Mouse (Mus musculus) MEL (cell line): ENCODE measurements around the gene Hoxa9. TPM values are rescaled to one million over a fixed set of nuclear protein-coding genes. Genes with fewer than 3 reads are reported as not detected.

Source experiments
- DNase-seq: peaks from one replicate; pipeline ENCODE4 v3.0.0; 2011; ENCODE audit warnings: low read depth, low spot score
- H3K27ac ChIP-seq: 2 replicates; pipeline ENCODE4 v1.5.1; 2012; ENCODE audit warnings: low read depth, mild to moderate bottlenecking, control low read depth, low read length, moderate library complexity; ENCODE audit not compliant: control insufficient read depth
- H3K27me3 ChIP-seq, 2 experiments: fragments of 150-350 bp in 1 of 2; sonication (generic) in 1 of 2; 2 replicates each; pipeline ENCODE4 v1.6.1; 2012; ENCODE audit warnings: low read length in 2 of 2, mild to moderate bottlenecking in 2 of 2, improper control_type of control experiment in 1 of 2, moderate library complexity in 1 of 2; ENCODE audit not compliant: insufficient read depth in 2 of 2, control insufficient read depth in 1 of 2
- H3K36me3 ChIP-seq, 2 experiments: 2 replicates each; pipeline ENCODE4 v1.6.1; 2012 to 2014; ENCODE audit warnings: low read length in 2 of 2, improper control_type of control experiment in 1 of 2, inconsistent platforms in 1 of 2, mild to moderate bottlenecking in 1 of 2; ENCODE audit not compliant: insufficient read depth in 2 of 2, control insufficient read depth in 1 of 2
- H3K4me1 ChIP-seq, 2 experiments: fragments of 150-350 bp in 1 of 2; sonication (generic) in 1 of 2; 2 replicates each; pipeline ENCODE4 v1.6.1; 2012; ENCODE audit warnings: low read length in 2 of 2, improper control_type of control experiment in 1 of 2, mild to moderate bottlenecking in 1 of 2; ENCODE audit not compliant: insufficient read depth in 2 of 2, control insufficient read depth in 1 of 2
- H3K4me3 ChIP-seq, 2 experiments: fragments of 150-350 bp in 1 of 2; sonication (generic) in 1 of 2; 2 replicates each; pipeline ENCODE4 v1.5.1; 2012; ENCODE audit warnings: low read depth in 2 of 2, low read length in 2 of 2, mild to moderate bottlenecking in 2 of 2, moderate library complexity in 2 of 2, control low read depth in 1 of 2, improper control_type of control experiment in 1 of 2; ENCODE audit not compliant: control insufficient read depth in 1 of 2, insufficient read depth in 1 of 2
- H3K79me2 ChIP-seq: 2 replicates; pipeline ENCODE4 v1.6.1; 2012; ENCODE audit warnings: mild to moderate bottlenecking, low read length, moderate library complexity; ENCODE audit not compliant: control insufficient read depth, poor library complexity, insufficient read depth
- H3K9ac ChIP-seq: 2 replicates; pipeline ENCODE4 v1.6.1; 2012; ENCODE audit warnings: low read depth, mild to moderate bottlenecking, control low read depth, low read length, moderate library complexity; ENCODE audit not compliant: control insufficient read depth, poor library complexity, severe bottlenecking
- H3K9me3 ChIP-seq: fragments of 150-350 bp; sonication (generic); replicated peaks from 2 replicates; pipeline ENCODE4 v1.6.1; 2012; ENCODE audit warnings: mild to moderate bottlenecking, low read length, improper control_type of control experiment, moderate library complexity; ENCODE audit not compliant: insufficient read depth
- CHD1 ChIP-seq: IDR thresholded peaks from 2 replicates; pipeline ENCODE4 v1.6.1; 2012; ENCODE audit warnings: low read depth, mild to moderate bottlenecking, inconsistent platforms, low read length, improper control_type of control experiment
- E2F4 ChIP-seq: IDR thresholded peaks from 2 replicates; pipeline ENCODE4 v1.6.1; 2011; ENCODE audit warnings: low read depth, low read length, improper control_type of control experiment, borderline replicate concordance
- ELF1 ChIP-seq: IDR thresholded peaks from 2 replicates; pipeline ENCODE4 v1.6.1; 2014; ENCODE audit warnings: low read depth, mild to moderate bottlenecking, inconsistent platforms, low read length, improper control_type of control experiment, moderate library complexity
- ETS1 ChIP-seq: IDR thresholded peaks from 2 replicates; pipeline ENCODE4 v1.6.1; 2012; ENCODE audit warnings: low read depth, mild to moderate bottlenecking, inconsistent platforms, low read length, improper control_type of control experiment, moderate library complexity
- GATA1 ChIP-seq: IDR thresholded peaks from 2 replicates; pipeline ENCODE4 v1.6.1; 2011; ENCODE audit warnings: low read depth, low read length, improper control_type of control experiment
- MAFK ChIP-seq: IDR thresholded peaks from 2 replicates; pipeline ENCODE4 v1.6.1; 2011; ENCODE audit warnings: low read depth, mild to moderate bottlenecking, low read length, improper control_type of control experiment, borderline replicate concordance
- MXI1 ChIP-seq: IDR thresholded peaks from 2 replicates; pipeline ENCODE4 v1.6.1; 2011; ENCODE audit warnings: mild to moderate bottlenecking, low read depth, low read length, improper control_type of control experiment
- MYC ChIP-seq: IDR thresholded peaks from 2 replicates; pipeline ENCODE4 v1.6.1; 2011; ENCODE audit warnings: low read depth, mild to moderate bottlenecking, low read length, improper control_type of control experiment, moderate library complexity
- POLR2A ChIP-seq, 2 experiments: IDR thresholded peaks; 2 replicates each; pipeline ENCODE4 v1.6.1; 2011 to 2012; ENCODE audit warnings: low read length in 2 of 2, mild to moderate bottlenecking in 2 of 2, control low read depth in 1 of 2, improper control_type of control experiment in 1 of 2, low read depth in 1 of 2, moderate library complexity in 1 of 2; ENCODE audit not compliant: control insufficient read depth in 1 of 2, insufficient read depth in 1 of 2, poor library complexity in 1 of 2
- RCOR1 ChIP-seq: IDR thresholded peaks from 2 replicates; pipeline ENCODE4 v1.6.1; 2012; ENCODE audit warnings: low read depth, mild to moderate bottlenecking, inconsistent platforms, low read length, improper control_type of control experiment
- SMC3 ChIP-seq: IDR thresholded peaks from 2 replicates; pipeline ENCODE4 v1.6.1; 2011; ENCODE audit warnings: low read depth, low read length, improper control_type of control experiment
- TBP ChIP-seq: IDR thresholded peaks from 2 replicates; pipeline ENCODE4 v1.8.0; 2011; ENCODE audit warnings: low read depth, low read length, improper control_type of control experiment
- UBTF ChIP-seq: IDR thresholded peaks from 2 replicates; pipeline ENCODE4 v1.6.1; 2012; ENCODE audit warnings: low read depth, mild to moderate bottlenecking, inconsistent platforms, low read length, improper control_type of control experiment, moderate library complexity, borderline replicate concordance; ENCODE audit not compliant: insufficient read depth
- USF1 ChIP-seq: IDR thresholded peaks from 2 replicates; pipeline ENCODE4 v1.6.1; 2014; ENCODE audit warnings: low read depth, mild to moderate bottlenecking, inconsistent platforms, low read length, improper control_type of control experiment, moderate library complexity
- USF2 ChIP-seq, 2 experiments: IDR thresholded peaks; 2 replicates each; pipeline ENCODE4 v1.6.1; 2011 to 2012; ENCODE audit warnings: improper control_type of control experiment in 2 of 2, low read length in 2 of 2, borderline replicate concordance in 1 of 2, inconsistent platforms in 1 of 2, low read depth in 1 of 2, mild to moderate bottlenecking in 1 of 2; ENCODE audit not compliant: insufficient read depth in 1 of 2
- ZKSCAN1 ChIP-seq: IDR thresholded peaks from 2 replicates; pipeline ENCODE4 v1.6.1; 2012; ENCODE audit warnings: low read depth, mild to moderate bottlenecking, inconsistent platforms, low read length, improper control_type of control experiment, moderate library complexity
- ZMIZ1 ChIP-seq: IDR thresholded peaks from 2 replicates; pipeline ENCODE4 v1.6.1; 2012; ENCODE audit warnings: low read depth, mild to moderate bottlenecking, inconsistent platforms, low read length, improper control_type of control experiment, moderate library complexity
- ZNF384 ChIP-seq: IDR thresholded peaks from 2 replicates; pipeline ENCODE4 v1.6.1; 2012; ENCODE audit warnings: low read depth, mild to moderate bottlenecking, inconsistent platforms, low read length, improper control_type of control experiment
- polyA plus RNA-seq, 2 experiments: library from polyadenylated mRNA; stranded (reverse) in 1 of 2; unstranded in 1 of 2; fragments of >175 nt in 1 of 2; fragments of >200 nt in 1 of 2; gene quantifications; 2 replicates each; pipeline versions ENCODE4 v1.2.1 to v1.2.4; 2012; ENCODE audit warnings: low replicate concordance in 2 of 2, low read depth in 1 of 2; ENCODE audit not compliant: insufficient read length in 2 of 2, insufficient read depth in 1 of 2, missing spikeins in 1 of 2
- total RNA-seq: library from RNA; depleted of rRNA; stranded (reverse); fragments of 300-350 nt; gene quantifications from 2 replicates; pipeline ENCODE4 v1.2.3, GENCODE M21; 2012

Gene Hoxa9
- total and polyA plus RNA-seq, 3 experiments: not detected

DNA sequence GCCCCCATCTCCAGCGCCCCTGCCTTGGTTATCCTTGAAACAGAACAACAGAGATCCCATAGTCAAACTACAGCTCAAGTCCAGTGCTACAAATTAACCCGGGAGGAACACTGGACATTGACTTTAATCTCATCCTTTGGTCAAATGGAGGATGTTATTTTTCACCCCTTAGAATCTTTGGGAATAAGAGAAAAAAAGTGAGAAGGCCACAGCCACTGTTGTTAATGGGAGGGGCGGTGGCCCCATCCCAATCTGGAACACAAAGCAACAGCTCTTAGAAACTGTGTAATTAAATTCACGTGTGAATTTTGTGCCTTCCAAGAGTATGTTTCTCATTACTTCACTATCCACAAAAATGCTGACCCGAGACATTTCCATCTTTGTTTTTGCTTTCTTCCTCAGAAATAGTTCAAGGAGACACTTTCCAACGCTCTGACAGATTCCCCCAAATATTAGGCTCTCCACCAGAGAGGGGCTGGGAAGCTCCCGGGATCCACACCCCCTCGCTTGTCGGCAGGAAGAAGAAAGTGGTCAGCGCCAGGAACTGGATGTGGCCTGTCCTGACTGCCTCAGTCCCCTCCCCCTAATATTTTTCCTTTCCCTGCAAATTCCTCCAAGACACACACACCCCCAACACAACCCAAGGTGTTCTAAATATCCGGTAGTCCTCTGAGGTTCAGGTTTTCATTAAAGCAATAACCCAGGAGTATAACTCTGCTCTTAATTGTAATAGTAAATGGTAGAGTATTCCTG lies 3.2 kb downstream of the Hoxa9 start:
- Histone ChIP-seq H3K4me3 (no peak overlapping the region), H3K9ac (no peak overlapping the region), H3K27ac (no peak overlapping the region), H3K4me1 (no peaks in the 10 kb centered on the region), H3K9me3 (no peaks in the 10 kb centered on the region), H3K36me3 (no peaks in the 10 kb centered on the region), H3K79me2 (no peaks in the 10 kb centered on the region), H3K27me3 (no peaks in the 10 kb centered on the region)
- TF ChIP-seq E2F4 (no peak), ZNF384 (no peak), RCOR1 (no peak), ETS1 (no peak)
- no peak for DNase-seq

DNA sequence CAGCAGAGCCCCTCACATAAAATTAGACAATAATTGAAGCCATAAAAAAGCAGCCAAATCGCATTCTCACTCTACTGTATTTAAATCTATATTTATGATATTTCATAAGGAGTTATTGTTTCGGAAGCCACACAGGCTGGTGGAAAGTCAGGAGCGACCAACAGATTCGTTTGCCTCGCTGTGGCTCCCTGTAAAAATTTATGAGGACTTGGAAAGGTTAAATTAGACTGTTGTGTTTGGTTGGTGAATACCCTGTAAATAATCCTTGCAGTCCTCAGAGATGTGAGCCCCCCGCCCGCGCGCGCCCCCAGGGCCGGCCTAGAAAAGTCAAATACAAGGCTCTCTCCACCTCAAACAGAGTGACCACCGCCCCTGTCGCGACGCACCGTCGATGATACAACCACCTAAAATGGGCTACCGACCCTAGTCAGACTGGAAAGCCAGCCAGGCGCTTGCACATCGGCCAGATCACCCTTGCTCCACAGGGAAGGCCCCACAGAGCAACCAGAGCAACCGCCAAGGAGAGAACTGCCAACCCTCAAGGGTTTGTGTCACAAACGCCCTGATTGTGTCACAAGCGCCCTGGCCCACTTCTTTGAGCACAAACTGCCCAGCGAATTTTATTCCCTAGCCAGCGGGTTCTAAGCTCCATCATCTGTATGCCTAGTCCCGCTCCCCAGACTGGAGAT lies 4.2 kb downstream of the Hoxa9 start:
- H3K9ac ChIP-seq: no peak overlapping the region
- no peaks in the 10 kb centered on the region for H3K36me3 ChIP-seq
- DNase-seq: no peak
- no peaks in the 10 kb centered on the region for H3K9me3 ChIP-seq
- H3K4me1 ChIP-seq: no peaks in the 10 kb centered on the region
- no peak overlapping the region for H3K27ac ChIP-seq
- no peaks in the 10 kb centered on the region for H3K79me2 ChIP-seq
- TF ChIP-seq GATA1: no peak
- TF ChIP-seq ZMIZ1: no peak
- TF ChIP-seq ZKSCAN1: no peak
- no peak for TF ChIP-seq POLR2A (IDR thresholded peaks at IDR 0.05; ENCODE audit: control insufficient read depth in 1 of 2, insufficient read depth in 1 of 2, low read depth in 1 of 2, low read length in 2 of 2, poor library complexity in 1 of 2)
- TF ChIP-seq MXI1: no peak
- TF ChIP-seq TBP: no peak
- TF ChIP-seq CHD1: no peak
- TF ChIP-seq MYC: no peak
- no peak for TF ChIP-seq MAFK
- no peak for TF ChIP-seq USF2 (IDR thresholded peaks at IDR 0.05; ENCODE audit: borderline replicate concordance in 1 of 2, insufficient read depth in 1 of 2, low read depth in 1 of 2, low read length in 2 of 2)
- TF ChIP-seq RCOR1: no peak
- no peak for TF ChIP-seq E2F4
- TF ChIP-seq ELF1: no peak
- no peak for TF ChIP-seq UBTF
- TF ChIP-seq SMC3: no peak
- TF ChIP-seq USF1: no peak
- H3K27me3 ChIP-seq: no peaks in the 10 kb centered on the region
- no peak overlapping the region for H3K4me3 ChIP-seq
